Mouse (Mus musculus): ENCODE data around the gene Ccnf. TPM values are rescaled to one million over a fixed set of nuclear protein-coding genes. Genes with fewer than 3 reads are reported as not detected.
A peak's percentile ranks its signal among the peaks of the same experiment; 100 is the strongest.

The Ccnf gene
- total RNA-seq, 2 experiments from 2014 or later: 0.41 to 0.64 TPM

- no peak for TF ChIP-seq CTCF (IDR thresholded peaks at IDR 0.05)
- Histone ChIP-seq H3K27ac (peak overlapping the region; percentile 24), H3K4me3 (no peak overlapping the region)
- intact Hi-C loops (cut with DNase I): no loop called here
- DNase-seq: no peak
These were observed 57.5 kb downstream of the Ccnf start for GRCm38 (mm10) chr17:24193769-24194168.

DNA sequence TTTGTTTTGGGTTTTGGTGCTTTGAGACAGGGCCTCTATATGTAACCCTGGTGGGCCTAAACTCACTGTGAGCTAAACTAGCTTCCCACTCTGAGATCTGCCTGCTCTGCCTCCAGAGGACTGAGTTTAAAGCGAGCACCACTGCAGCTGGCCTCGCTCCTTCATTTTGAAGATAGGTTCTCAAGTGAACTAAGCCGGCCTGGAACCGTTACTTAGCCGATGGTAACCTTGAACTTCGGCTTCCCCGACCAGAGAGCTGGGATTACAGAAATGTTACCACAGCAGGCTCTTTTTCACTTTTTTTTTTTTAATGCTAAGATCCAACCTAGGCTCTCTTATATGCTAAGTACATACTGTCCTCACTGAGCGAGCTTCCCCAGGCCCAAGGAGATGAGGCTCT, 58.0 kb downstream of the Ccnf start:
- no peak for DNase-seq
- H3K4me3 ChIP-seq: no peak overlapping the region
- TF ChIP-seq CTCF (IDR thresholded peaks at IDR 0.05): no peak
- H3K27ac ChIP-seq: peak overlapping the region; percentile 24; the same call in 1 of the 2 replicates
- intact Hi-C loops (cut with DNase I): no loop called here

- DNase-seq: no peak
- intact Hi-C loops (cut with DNase I): no loop called here
- Histone ChIP-seq H3K27ac (peak overlapping the region; percentile 80), H3K4me3 (no peak overlapping the region)
- TF ChIP-seq CTCF (IDR thresholded peaks at IDR 0.05): no peak
These were observed 58.4 kb downstream of the Ccnf start for GRCm38 (mm10) chr17:24192848-24193247.

GRCm38 (mm10) chr17:24191481-24191880, 59.8 kb downstream of the Ccnf start:
- peak; percentile 64 for DNase-seq
- intact Hi-C loops (cut with DNase I): no loop called here

GRCm38 (mm10) chr17:24190934-24191333, 60.4 kb downstream of the Ccnf start:
- no peak for TF ChIP-seq CTCF (IDR thresholded peaks at IDR 0.05)
- DNase-seq: no peak
- no peak overlapping the region for H3K4me3 ChIP-seq
- intact Hi-C loops (cut with DNase I): no loop called here
- no peak overlapping the region; the same call in 1 of the 2 replicates for H3K27ac ChIP-seq

More at GRCm38 (mm10) chr17:24191481-24191880, 59.8 kb downstream of the Ccnf start:
- Histone ChIP-seq H3K27ac (peak overlapping the region; percentile 80), H3K4me3 (peak overlapping the region; percentile 14; the same call in 1 of the 2 replicates)
- TF ChIP-seq CTCF (IDR thresholded peaks at IDR 0.05): no peak

- TF ChIP-seq CTCF (IDR thresholded peaks at IDR 0.05): no peak
- Histone ChIP-seq H3K4me3 (no peak overlapping the region), H3K27ac (no peak overlapping the region)
- DNase-seq: no peak
- intact Hi-C loops (cut with DNase I): loop anchor here (5.0 kb wide), 2 partner anchors 48 to 218 kb away; partner anchors contain the start of gene Tedc2
These were observed 77.0 kb downstream of the Ccnf start for GRCm38 (mm10) chr17:24174259-24174658.

DNA sequence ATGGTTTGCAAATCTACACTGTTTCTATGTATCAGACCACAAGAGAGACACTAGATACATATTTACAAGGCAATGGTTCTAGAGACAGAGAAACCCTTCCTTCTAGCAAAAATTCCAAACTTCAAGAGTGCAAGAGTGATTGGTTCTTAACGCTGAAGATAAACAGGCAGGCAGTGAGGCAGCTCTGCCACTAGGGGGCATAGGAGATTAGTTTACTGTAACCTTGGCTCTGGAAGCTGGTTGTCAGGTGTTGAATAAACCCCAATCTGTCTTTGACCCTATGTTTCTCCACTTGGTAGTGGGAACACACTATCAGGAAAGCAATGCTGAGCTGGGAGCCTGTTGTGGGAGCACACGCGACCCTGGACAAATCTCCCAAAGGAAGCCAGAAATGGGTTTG, 77.9 kb downstream of the Ccnf start:
- DNase-seq: peak; percentile 68
- H3K4me3 ChIP-seq: no peak overlapping the region
- TF ChIP-seq CTCF (IDR thresholded peaks at IDR 0.05): peak; percentile 97
- H3K27ac ChIP-seq: no peak overlapping the region
- intact Hi-C loops (cut with DNase I): loop anchor here (1.0 to 5.0 kb wide), 4 partner anchors 49 to 219 kb away; partner anchors contain the start of gene Tedc2

Small RNA genes within 50 kb of the gene (microRNA-seq; reads per million reads assigned to microRNA genes)
- gene Mir5134 (not detected), gene Mir6965 (not detected)

Other genes starting within 250 kb of the Ccnf start
- gene Prss27, start 213.3 kb downstream of the Ccnf start, total RNA-seq (2021): not detected
- gene Kctd5, start 178.0 kb downstream of the Ccnf start, total RNA-seq (2021): 10 to 100 TPM in 1 of 2 experiments, 1 to 10 TPM in 1; 6.9 to 10.4 TPM
- 10 to 100 TPM; 35.1 to 39.7 TPM for gene Pdpk1, start 100.6 kb downstream of the Ccnf start, total RNA-seq (2021)
- 1 to 10 TPM; 8.4 to 8.8 TPM for gene Amdhd2, start 87.7 kb downstream of the Ccnf start, total RNA-seq (2021)
- 100 to 1,000 TPM; 147 to 152 TPM for gene Atp6v0c, start 81.8 kb downstream of the Ccnf start, total RNA-seq (2021)
- gene Tbc1d24, start 45.9 kb downstream of the Ccnf start, total RNA-seq (2021): 1 to 10 TPM; 4.0 to 7.1 TPM
- under 1 TPM; 0.31 to 0.39 TPM for gene Ntn3, start 42.0 kb downstream of the Ccnf start, total RNA-seq (2021)
- gene Tedc2, start 30.6 kb downstream of the Ccnf start, total RNA-seq (2021): 1 to 10 TPM; 1.4 to 2.5 TPM
- not detected for gene Abca17, start 99.6 kb upstream of the Ccnf start, total RNA-seq (2021)
- 1 to 10 TPM; 6.8 to 7.9 TPM for gene Abca3, start 100.5 kb upstream of the Ccnf start, total RNA-seq (2021)
- 10 to 100 TPM; 51.9 TPM for gene Rnps1, start 163.1 kb upstream of the Ccnf start, total RNA-seq (2021)
- 100 to 1,000 TPM; 112 to 209 TPM for gene Eci1, start 175.2 kb upstream of the Ccnf start, total RNA-seq (2021)
- gene Dnase1l2, start 191.6 kb upstream of the Ccnf start, total RNA-seq (2021): 1 to 10 TPM; 1.4 to 2.2 TPM
- gene E4f1, start 218.8 kb upstream of the Ccnf start, total RNA-seq (2021): 10 to 100 TPM; 11.4 to 16.5 TPM
- 10 to 100 TPM; 50.8 to 56.3 TPM for gene Pgp, start 218.9 kb upstream of the Ccnf start, total RNA-seq (2021)
- gene Bricd5, start 222.4 kb upstream of the Ccnf start, total RNA-seq (2021): not detected
- 10 to 100 TPM; 12.1 to 14.8 TPM for gene Mlst8, start 227.6 kb upstream of the Ccnf start, total RNA-seq (2021)
- gene Caskin1, start 237.1 kb upstream of the Ccnf start, total RNA-seq (2021): under 1 TPM in 1 of 2 experiments, not detected in 1; 0.08 TPM